Mouse (Mus musculus) retina, postnatal 7 days (tissue): ENCODE measurements around the gene Trim8.

Experiments
- DNase-seq: peaks from one replicate; pipeline ENCODE4 v3.0.0-alpha.2; 2012; ENCODE audit warnings: low read depth, low spot score

Trim8 gene

DNA sequence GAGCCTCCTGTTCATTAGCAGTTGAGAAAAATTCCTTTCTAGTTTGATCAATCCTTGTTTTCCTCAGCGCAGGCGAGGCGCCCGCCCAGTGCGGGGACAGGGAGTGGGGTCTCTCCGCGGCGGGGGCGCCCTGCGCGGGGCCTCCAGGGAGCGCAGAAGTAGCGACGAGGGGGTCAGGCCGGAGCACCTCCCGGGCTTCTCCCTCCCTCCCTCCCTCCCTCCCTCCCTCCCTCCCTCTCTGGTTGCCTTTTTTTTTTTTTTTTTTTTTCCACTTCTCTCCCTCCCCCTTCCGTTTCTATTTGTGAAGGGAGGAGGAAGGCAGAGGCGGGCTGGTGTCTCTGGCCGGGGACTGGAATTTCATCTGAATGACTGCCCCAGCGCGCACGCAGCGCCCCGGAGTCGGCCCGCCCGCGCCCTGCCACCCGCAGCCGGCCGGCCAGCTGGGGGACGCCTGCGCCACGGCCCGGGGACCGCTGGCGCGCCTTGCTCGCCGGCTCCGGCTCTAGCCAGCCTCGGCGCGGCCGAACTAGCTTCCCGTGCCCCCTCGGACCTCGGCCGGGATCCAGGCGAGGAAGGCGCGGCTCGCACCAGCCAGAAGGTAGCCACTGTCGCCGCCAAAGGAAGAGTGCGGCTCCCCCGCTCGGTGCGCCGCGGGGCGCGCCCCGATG, at the start of gene Trim8:
TSS of gene Trim8 (plus strand) at position 302 of the 668 bp plus-strand sequence.
- no peak for DNase-seq

GRCm38 (mm10) chr19:46452052-46452827, 49.3 kb upstream of the Trim8 start:
- no peak for DNase-seq

DNA sequence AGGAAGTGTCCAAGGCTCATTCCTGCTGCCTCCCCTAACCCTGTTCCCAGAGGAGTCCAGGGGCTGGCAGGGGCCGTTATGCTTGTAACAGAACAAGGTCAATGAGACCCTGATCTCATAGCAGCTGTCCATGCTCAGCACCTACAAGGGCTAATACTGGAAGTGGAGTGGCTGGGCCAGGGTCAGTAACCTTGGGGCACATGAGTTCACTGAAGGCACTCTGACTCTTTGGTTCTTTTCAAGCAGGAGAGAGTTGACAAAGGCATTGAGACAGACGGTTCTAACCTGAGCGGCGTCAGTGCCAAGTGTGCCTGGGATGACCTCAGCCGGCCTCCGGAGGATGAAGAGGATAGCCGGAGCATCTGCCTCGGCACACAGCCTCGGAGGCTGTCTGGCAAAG, 48.6 kb upstream of the Trim8 start:
- DNase-seq = no peak

GRCm38 (mm10) chr19:46454126-46454880, 47.2 kb upstream of the Trim8 start:
- no peak for DNase-seq

GRCm38 (mm10) chr19:46455032-46455431, 46.5 kb upstream of the Trim8 start:
- no peak for DNase-seq

DNA sequence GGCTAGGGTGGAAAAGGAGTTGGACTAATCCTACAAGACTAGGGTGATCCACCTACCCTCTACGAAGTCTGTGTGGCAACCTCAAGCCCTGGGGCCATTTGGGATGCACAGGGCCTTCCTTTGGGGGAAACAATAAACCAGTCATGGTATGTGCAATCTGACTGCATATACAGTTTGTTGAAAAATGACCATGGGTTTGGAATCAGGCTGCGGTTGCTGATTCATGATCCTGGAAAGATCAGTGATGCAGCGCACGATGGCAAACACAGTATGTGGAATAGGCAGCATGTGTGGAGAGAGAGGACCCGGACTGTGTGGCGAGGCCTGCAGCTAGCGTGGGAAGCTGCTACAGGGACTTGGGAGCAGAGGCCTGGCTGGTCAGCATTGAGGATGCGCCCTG, 45.9 kb upstream of the Trim8 start:
- DNase-seq = no peak

- no peak for DNase-seq
Observed at GRCm38 (mm10) chr19:46456018-46456735, 45.3 kb upstream of the Trim8 start.

DNA sequence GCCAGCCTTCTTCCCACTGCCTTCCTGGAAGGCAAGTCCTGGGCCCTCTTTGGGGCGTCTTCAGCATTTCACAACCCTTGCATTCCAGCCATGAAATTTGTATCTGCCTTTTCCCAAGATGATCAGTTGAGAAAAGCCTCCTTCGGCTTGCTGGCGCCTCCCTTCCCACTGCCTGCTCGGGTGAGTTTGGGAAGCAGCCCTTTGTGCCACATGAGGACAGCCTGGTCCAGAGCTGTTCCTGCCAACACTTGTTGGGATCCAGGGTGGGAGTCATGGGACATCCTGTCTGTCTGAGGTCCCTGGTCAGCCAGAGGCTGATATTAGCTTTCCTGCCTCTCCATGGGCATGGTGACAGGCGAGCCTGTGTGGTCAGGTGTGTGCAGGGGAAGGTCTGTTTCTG, 43.7 kb upstream of the Trim8 start:
- no peak for DNase-seq

GRCm38 (mm10) chr19:46459256-46459655, 42.2 kb upstream of the Trim8 start:
- DNase-seq = no peak

- no peak for DNase-seq
Observed at GRCm38 (mm10) chr19:46459889-46460288, 41.6 kb upstream of the Trim8 start.

GRCm38 (mm10) chr19:46462574-46462973, 38.9 kb upstream of the Trim8 start:
- no peak for DNase-seq

GRCm38 (mm10) chr19:46463446-46463845, 38.1 kb upstream of the Trim8 start:
- DNase-seq = no peak

DNA sequence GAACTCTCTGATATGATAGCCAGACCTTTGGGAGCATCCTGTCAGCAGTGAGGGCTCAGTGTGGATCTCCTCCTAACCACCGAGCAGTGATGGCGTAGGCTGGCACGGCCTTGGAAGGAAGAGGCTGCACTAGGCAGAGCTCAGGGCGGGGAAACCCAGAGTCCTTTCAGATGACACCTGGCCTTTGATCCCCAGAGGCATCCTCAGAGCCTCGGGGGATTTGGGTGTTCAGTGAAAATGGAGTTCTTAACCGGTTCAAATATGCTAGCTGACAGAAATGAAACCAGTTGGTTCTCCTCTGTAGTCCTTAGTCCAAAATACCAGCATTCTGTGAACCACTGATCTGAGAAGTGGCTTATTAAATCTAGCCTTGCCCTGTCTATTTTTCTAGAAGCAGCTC, 35.3 kb upstream of the Trim8 start:
- DNase-seq = no peak

- no peak for DNase-seq
Observed at GRCm38 (mm10) chr19:46467051-46467503, 34.4 kb upstream of the Trim8 start.

DNA sequence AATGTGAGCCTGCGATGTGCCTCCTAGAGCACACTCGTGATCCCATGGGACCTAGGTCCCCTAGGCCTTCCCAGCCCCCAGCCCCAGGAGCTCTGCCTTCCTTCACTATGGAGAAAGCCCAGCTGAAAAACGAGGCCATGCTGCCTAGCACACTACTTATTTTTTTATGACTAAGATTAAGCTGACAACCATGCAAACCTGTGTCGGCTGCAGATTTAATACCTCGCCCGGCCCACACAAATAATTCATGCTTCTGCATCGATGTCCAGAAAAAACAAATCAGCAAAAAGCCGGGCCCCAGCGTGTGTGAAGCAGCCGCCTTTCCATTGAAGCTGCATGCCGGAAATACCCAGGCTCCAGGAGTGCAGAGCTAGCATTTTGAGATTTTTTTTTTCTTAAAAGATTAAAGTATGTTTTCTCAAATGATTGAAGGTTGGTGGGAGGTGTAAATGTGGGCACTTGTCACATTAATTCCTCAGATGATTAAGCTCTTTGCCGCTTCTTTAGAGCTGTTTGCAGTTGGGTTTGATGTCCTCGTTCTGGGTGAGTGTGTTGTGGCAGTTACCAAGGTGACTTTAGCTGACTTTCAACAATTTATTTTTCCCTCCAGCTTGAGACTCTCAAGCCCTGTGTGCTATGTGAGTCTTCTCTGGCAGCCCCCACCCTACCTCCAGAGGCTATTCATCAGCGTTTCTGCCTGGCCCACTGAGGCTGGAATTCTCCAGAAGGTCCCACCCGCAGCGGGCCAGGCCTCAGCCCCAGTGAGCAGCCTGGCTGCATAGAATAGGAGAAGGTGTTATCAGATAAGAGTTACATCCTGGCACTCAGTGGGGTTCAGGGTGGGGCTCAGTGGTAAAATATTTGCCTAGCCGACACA, 30.9 kb upstream of the Trim8 start:
- DNase-seq = no peak

DNA sequence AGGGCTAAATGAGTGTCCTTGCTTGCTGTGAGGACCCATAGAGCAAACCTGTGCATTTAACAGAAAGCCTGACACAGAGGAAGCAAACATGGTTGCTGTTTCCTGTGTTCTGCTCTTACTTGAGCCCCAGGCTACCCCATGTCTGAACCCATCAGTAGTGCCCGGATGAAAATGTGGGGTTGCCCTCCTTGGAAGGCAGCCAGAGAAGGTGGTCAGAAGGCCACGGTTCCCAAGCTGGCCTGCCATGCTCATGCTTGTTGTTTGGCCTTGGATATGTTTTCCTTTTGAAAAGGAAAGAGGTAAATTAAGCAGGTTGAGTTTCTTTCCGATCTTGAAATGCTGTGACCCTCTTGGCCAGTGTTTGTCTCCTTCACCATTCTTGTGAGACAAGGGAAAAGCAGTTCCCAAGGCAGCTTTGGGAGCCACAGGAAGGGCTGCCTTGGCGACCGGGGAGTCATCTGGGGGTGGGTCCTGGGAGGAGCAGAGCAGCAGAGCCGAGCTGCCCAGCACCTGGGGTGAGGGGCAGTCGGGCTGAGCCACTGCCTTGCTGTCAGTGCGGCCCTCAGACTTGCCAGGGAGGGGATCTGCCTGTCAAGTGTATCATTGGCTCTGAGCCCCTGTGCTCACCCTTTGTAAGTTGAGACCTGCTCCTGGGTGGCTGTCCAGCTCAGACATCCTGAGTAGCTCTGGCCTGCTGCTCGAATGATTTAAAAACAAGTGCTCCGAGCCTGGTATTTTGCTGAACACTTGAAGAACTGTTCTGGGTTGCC, 30.0 kb upstream of the Trim8 start:
- no peak for DNase-seq

GRCm38 (mm10) chr19:46477432-46477845, 24.1 kb upstream of the Trim8 start:
- DNase-seq = no peak

DNA sequence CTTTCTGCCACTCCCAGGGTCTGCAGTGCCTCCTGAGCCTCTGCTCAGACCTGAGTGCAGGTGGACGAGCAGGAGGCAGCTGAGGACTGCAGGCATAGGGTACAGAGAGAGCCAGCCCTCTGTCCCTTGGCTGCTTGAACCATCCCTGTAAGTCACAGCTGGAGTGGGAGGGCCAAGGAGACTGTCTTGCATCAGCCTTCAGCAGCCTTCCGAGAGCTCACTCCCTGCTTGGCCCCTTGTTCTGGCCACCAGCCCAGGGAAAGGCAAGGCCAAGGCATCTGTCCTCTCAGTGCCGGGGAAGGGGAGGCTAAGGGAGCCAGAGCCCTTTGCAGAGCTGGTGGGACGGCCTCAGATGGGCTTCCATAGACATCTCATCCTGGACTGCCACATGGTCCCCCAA, 23.3 kb upstream of the Trim8 start:
- DNase-seq = no peak

DNA sequence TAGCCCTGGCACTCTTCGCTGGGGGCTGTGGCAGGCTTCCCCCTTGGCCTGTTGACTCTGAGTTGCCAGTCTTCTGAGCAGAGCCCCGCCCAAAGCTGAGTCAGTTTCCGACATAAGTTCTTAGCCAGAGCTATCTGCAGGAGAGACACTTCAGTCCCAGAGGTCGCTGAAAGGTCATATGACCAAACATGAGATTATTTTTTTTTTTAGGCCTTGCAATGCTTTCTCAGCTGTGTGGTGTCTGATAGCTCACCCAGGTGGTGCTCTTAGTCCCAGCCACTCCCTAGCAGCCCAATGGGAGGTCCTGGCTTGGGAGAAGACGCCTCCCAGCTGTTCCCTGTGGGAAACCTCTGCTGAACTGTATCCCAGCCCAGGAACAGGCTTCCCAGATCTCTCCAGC, 22.7 kb upstream of the Trim8 start:
- no peak for DNase-seq
